Comparison of ENCODE assay signal across 14 mouse cellular contexts in the genomic region with DNA sequence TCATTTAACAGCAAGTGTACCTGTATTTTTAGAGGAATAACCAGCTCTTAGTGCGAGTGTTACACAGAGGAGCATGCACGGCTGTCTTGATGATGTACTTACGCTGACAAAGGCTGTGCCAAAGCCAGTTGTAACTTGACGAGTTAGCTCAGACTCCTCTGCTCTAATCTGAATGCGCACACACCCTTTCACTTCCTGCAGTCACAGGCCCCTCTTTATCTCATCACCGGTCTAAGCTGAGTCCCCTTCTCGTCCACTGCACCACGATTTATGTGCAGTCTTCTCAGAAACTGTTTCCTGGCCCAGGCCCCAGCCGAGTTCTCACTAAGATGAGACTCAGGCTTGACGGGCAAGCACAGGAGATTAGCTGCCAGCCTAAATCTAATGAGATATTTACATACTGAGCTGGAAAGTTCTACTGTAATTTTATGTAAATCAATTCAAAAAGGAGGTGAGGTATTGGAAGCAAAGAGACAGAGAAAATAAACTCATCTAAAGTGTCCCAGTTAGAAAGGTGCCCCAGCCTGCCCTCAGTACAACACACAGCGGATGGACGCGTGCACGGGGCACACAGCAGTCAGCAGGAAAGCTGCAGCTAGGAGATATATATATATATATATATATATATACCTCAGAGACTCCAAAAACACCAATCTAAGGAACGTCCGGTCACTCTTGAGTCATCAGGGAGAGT.
A peak's percentile ranks its signal among the peaks of the same experiment; 100 is the strongest.
DNase-seq lines count a peak whose midpoint lies in the region; ATAC-seq and TF ChIP-seq lines count a peak whose summit lies in the region.
"Had no signal": no experiment of that assay in that cellular context is flagged by ENCODE, and none has a peak within 500 bp of the region (broad histone marks: within the 10 kb centered on the region; RNA-seq: fewer than 3 reads in every experiment).

No protein-coding gene starts in this region.

- TF ChIP-seq RAD21 in MEL (IDR thresholded peaks at IDR 0.05; ENCODE audit: low read depth, low read length), result no peak

- no peak overlapping the region for H3K4me3 ChIP-seq in heart, embryonic 14.5 days (ENCODE audit: control insufficient read depth in 1 of 2, insufficient read depth in 1 of 2, low read depth in 1 of 2, low read length in 2 of 2)
- H3K4me3 ChIP-seq in MEL (ENCODE audit: control insufficient read depth in 1 of 2, insufficient read depth in 1 of 2, low read depth in 2 of 2, low read length in 2 of 2), result no peak overlapping the region
- H3K4me3 ChIP-seq in forebrain, embryonic 13.5 days, result no peak overlapping the region
- H3K4me3 ChIP-seq in liver, postnatal 0 days (ENCODE audit: low read depth, low read length), result no peak overlapping the region
- H3K4me3 ChIP-seq: hindbrain, embryonic 10.5 days; limb, embryonic 15.5 days had no signal

- no peaks in the 10 kb centered on the region for H3K9me3 ChIP-seq in heart, embryonic 14.5 days (ENCODE audit: control insufficient read depth, low read length)
- no peaks in the 10 kb centered on the region for H3K9me3 ChIP-seq in MEL (replicated peaks; ENCODE audit: insufficient read depth, low read length)
- H3K9me3 ChIP-seq in forebrain, embryonic 13.5 days (replicated peaks), result no peaks in the 10 kb centered on the region
- no peaks in the 10 kb centered on the region for H3K9me3 ChIP-seq in liver, postnatal 0 days (ENCODE audit: low read length)
- H3K9me3 ChIP-seq: hindbrain, embryonic 10.5 days; limb, embryonic 15.5 days had no signal

- peak; percentile 93 to 95 for TF ChIP-seq EP300 in MEL (IDR thresholded peaks at IDR 0.05; ENCODE audit: low read depth in 1 of 2, low read length in 2 of 2)
- no peak for TF ChIP-seq EP300 in liver, postnatal 0 days (IDR thresholded peaks at IDR 0.05; ENCODE audit: low read depth)

- no peak for DNase-seq in heart, adult 11 months
- peak; percentile 97 for DNase-seq in MEL (ENCODE audit: low read depth, low spot score)
- DNase-seq in liver, postnatal 0 days, result no peak
- DNase-seq in frontal cortex, postnatal 25 days (ENCODE audit: low spot score in 2 of 2), result no peak
- DNase-seq in layer of hippocampus, adult 18-20 months (ENCODE audit: low spot score in 2 of 2), result no peak
- DNase-seq: adrenal gland, postnatal 10 days; cerebellum, adult 8-10 months; gastrocnemius, postnatal 25 days; kidney, adult 9 months had no signal

- peaks cover 29% of the 10 kb centered on the region for H3K36me3 ChIP-seq in heart, embryonic 14.5 days (ENCODE audit: control insufficient read depth, insufficient read depth, low read length)
- peaks cover 1 to 30% of the 10 kb centered on the region in 2 experiments for H3K36me3 ChIP-seq in MEL (ENCODE audit: control insufficient read depth in 1 of 2, insufficient read depth in 2 of 2, low read length in 2 of 2)
- peaks cover 3% of the 10 kb centered on the region for H3K36me3 ChIP-seq in forebrain, embryonic 13.5 days (ENCODE audit: poor library complexity, severe bottlenecking)
- H3K36me3 ChIP-seq in liver, postnatal 0 days (replicated peaks; ENCODE audit: insufficient read depth, low read length), result peaks cover 10% of the 10 kb centered on the region

- TF ChIP-seq CTCF in MEL (IDR thresholded peaks at IDR 0.05 in 2 of 3, conservative IDR thresholded peaks at IDR 0.05 in 1 of 3; ENCODE audit: control insufficient read depth in 1 of 3, insufficient read depth in 1 of 3, low read depth in 2 of 3, low read length in 3 of 3, poor library complexity in 1 of 3, severe bottlenecking in 1 of 3), result no peak
- TF ChIP-seq CTCF in liver, postnatal 0 days (IDR thresholded peaks at IDR 0.05; ENCODE audit: low read depth), result no peak

- H3K79me2 ChIP-seq in MEL (ENCODE audit: control insufficient read depth, insufficient read depth, low read length, poor library complexity), result no peaks in the 10 kb centered on the region

- H3K4me2 ChIP-seq in heart, embryonic 14.5 days (ENCODE audit: low read length), result no peak overlapping the region
- no peak overlapping the region for H3K4me2 ChIP-seq in forebrain, embryonic 13.5 days
- H3K4me2 ChIP-seq in liver, postnatal 0 days (ENCODE audit: low read depth, low read length), result no peak overlapping the region
- H3K4me2 ChIP-seq: limb, embryonic 15.5 days had no signal

- H3K27ac ChIP-seq in heart, embryonic 14.5 days (replicated peaks in 1 of 2; ENCODE audit: control insufficient read depth in 1 of 2, insufficient read depth in 1 of 2, low read depth in 2 of 2, low read length in 2 of 2), result no peak overlapping the region
- H3K27ac ChIP-seq in MEL (ENCODE audit: control insufficient read depth, low read depth, low read length), result peak overlapping the region; percentile 81
- peak overlapping the region; percentile 41 for H3K27ac ChIP-seq in forebrain, embryonic 13.5 days
- no peak overlapping the region for H3K27ac ChIP-seq in liver, postnatal 0 days (ENCODE audit: low read depth)
- H3K27ac ChIP-seq: limb, embryonic 15.5 days had no signal

- peaks cover 3 to 10% of the 10 kb centered on the region in 2 experiments; a peak in 1 of 4 replicates for H3K4me1 ChIP-seq in heart, embryonic 14.5 days (ENCODE audit: control insufficient read depth in 2 of 2, insufficient read depth in 2 of 2, low read length in 2 of 2)
- H3K4me1 ChIP-seq in MEL (ENCODE audit: control insufficient read depth in 1 of 2, insufficient read depth in 2 of 2, low read length in 2 of 2), result peaks cover 5 to 26% of the 10 kb centered on the region in 2 experiments; a peak in 3 of 4 replicates
- peaks cover 25% of the 10 kb centered on the region for H3K4me1 ChIP-seq in forebrain, embryonic 13.5 days
- H3K4me1 ChIP-seq in liver, postnatal 0 days (ENCODE audit: insufficient read depth), result no peaks in the 10 kb centered on the region
- H3K4me1 ChIP-seq: limb, embryonic 15.5 days had no signal

- ATAC-seq in heart, embryonic 14.5 days (ENCODE audit: insufficient number of reproducible peaks, insufficient read depth, low FRiP score, low read depth), result peak; percentile 43; the same call in 1 of the 2 replicates
- peak; percentile 30; the same call in 1 of the 2 replicates for ATAC-seq in forebrain, embryonic 13.5 days
- ATAC-seq in liver, postnatal 0 days, result peak; percentile 76
- no peak for ATAC-seq in erythroid progenitor cell, adult 5-6 weeks (replicated peaks; ENCODE audit: low FRiP score, poor library complexity, severe bottlenecking)

- no peak for TF ChIP-seq POLR2A in MEL (IDR thresholded peaks at IDR 0.05; ENCODE audit: control insufficient read depth in 1 of 2, insufficient read depth in 1 of 2, low read depth in 1 of 2, low read length in 2 of 2, poor library complexity in 1 of 2)

- H3K9ac ChIP-seq in heart, embryonic 14.5 days (ENCODE audit: low read length), result no peak overlapping the region
- peak overlapping the region; percentile 36; the same call in 1 of the 2 replicates for H3K9ac ChIP-seq in MEL (ENCODE audit: control insufficient read depth, low read depth, low read length, poor library complexity, severe bottlenecking)
- 0 out of 2 replicates have a peak overlapping the region, but pooled peaks have one; percentile 5 for H3K9ac ChIP-seq in forebrain, embryonic 13.5 days
- H3K9ac ChIP-seq in liver, postnatal 0 days (replicated peaks), result no peak overlapping the region
- H3K9ac ChIP-seq: limb, embryonic 15.5 days had no signal

- no peaks in the 10 kb centered on the region for H3K27me3 ChIP-seq in heart, embryonic 14.5 days (ENCODE audit: control insufficient read depth, insufficient read depth, low read length)
- H3K27me3 ChIP-seq in MEL (ENCODE audit: control insufficient read depth in 1 of 2, insufficient read depth in 2 of 2, low read length in 2 of 2), result no peaks in the 10 kb centered on the region
- H3K27me3 ChIP-seq in forebrain, embryonic 13.5 days, result no peaks in the 10 kb centered on the region
- H3K27me3 ChIP-seq in liver, postnatal 0 days (ENCODE audit: insufficient read depth, low read length), result no peaks in the 10 kb centered on the region
- H3K27me3 ChIP-seq: limb, embryonic 15.5 days had no signal

- WGBS in heart, embryonic 14.5 days, result 43% methylated on average over 16 of the region's 16 CpGs
- WGBS in forebrain, embryonic 13.5 days, result 35% methylated on average over 16 of the region's 16 CpGs
- WGBS in liver, postnatal 0 days (ENCODE audit: insufficient replicate concordance), result 37% methylated on average over 16 of the region's 16 CpGs

TF ChIP-seq in MEL, 35 proteins besides CTCF, POLR2A, EP300 and RAD21:
- TF ChIP-seq MAZ (IDR thresholded peaks at IDR 0.05; ENCODE audit: low read depth, low read length) (peak; percentile 67; the same call in 1 of the 2 replicates), TBP (IDR thresholded peaks at IDR 0.05; ENCODE audit: low read depth, low read length) (peak; percentile 82), E2F4 (IDR thresholded peaks at IDR 0.05; ENCODE audit: borderline replicate concordance, low read depth, low read length) (no peak), UBTF (IDR thresholded peaks at IDR 0.05; ENCODE audit: borderline replicate concordance, insufficient read depth, low read depth, low read length) (no peak), JUND (IDR thresholded peaks at IDR 0.05; ENCODE audit: low read depth, low read length) (no peak), MYB (IDR thresholded peaks at IDR 0.05; ENCODE audit: low read depth, low read length) (peak; percentile 67; the same call in 1 of the 2 replicates), GATA1 (IDR thresholded peaks at IDR 0.05; ENCODE audit: low read depth, low read length) (peak; percentile 97), NRF1 (IDR thresholded peaks at IDR 0.05; ENCODE audit: insufficient read depth, low read depth, low read length, poor library complexity, severe bottlenecking) (0 out of 2 replicates have a peak, but pooled peaks have one; percentile 22), RCOR1 (IDR thresholded peaks at IDR 0.05; ENCODE audit: low read depth, low read length) (peak; percentile 97), ETS1 (IDR thresholded peaks at IDR 0.05; ENCODE audit: low read depth, low read length) (peak; percentile 87), SIN3A (IDR thresholded peaks at IDR 0.05; ENCODE audit: low read length) (peak; percentile 85), POLR2AphosphoS5 (IDR thresholded peaks at IDR 0.05; ENCODE audit: borderline replicate concordance, low read depth, low read length) (no peak), GABPA (IDR thresholded peaks at IDR 0.05; ENCODE audit: low read depth, low read length) (no peak), MYC (IDR thresholded peaks at IDR 0.05; ENCODE audit: low read depth, low read length) (peak; percentile 64; the same call in 1 of the 2 replicates), MAX (IDR thresholded peaks at IDR 0.05; ENCODE audit: low read length) (peak; percentile 31; the same call in 1 of the 2 replicates), ZC3H11A (IDR thresholded peaks at IDR 0.05; ENCODE audit: low read depth, low read length) (no peak), NELFE (IDR thresholded peaks at IDR 0.05; ENCODE audit: low read depth, low read length) (no peak), TCF12 (IDR thresholded peaks at IDR 0.05; ENCODE audit: low read depth, low read length) (peak; percentile 92), ELF1 (IDR thresholded peaks at IDR 0.05; ENCODE audit: low read depth, low read length) (0 out of 2 replicates have a peak, but pooled peaks have one; percentile 33), TAL1 (IDR thresholded peaks at IDR 0.05; ENCODE audit: low read length) (peak; percentile 87), MXI1 (IDR thresholded peaks at IDR 0.05; ENCODE audit: low read depth, low read length) (peak; percentile 66)

Comparison
In these comparisons a context has a peak if more than half of its experiments do, and no peak if none do; other contexts are left out.
1. H3K27ac ChIP-seq: peak in MEL (single experiment) and forebrain, embryonic 13.5 days (single experiment); none in heart, embryonic 14.5 days (0 of 2) and liver, postnatal 0 days (single experiment).
2. H3K9ac ChIP-seq: peak in MEL (single experiment) and forebrain, embryonic 13.5 days (single experiment); none in heart, embryonic 14.5 days (single experiment) and liver, postnatal 0 days (single experiment).